ENCODE assay signal across 8 mouse cellular contexts in the genomic region with DNA sequence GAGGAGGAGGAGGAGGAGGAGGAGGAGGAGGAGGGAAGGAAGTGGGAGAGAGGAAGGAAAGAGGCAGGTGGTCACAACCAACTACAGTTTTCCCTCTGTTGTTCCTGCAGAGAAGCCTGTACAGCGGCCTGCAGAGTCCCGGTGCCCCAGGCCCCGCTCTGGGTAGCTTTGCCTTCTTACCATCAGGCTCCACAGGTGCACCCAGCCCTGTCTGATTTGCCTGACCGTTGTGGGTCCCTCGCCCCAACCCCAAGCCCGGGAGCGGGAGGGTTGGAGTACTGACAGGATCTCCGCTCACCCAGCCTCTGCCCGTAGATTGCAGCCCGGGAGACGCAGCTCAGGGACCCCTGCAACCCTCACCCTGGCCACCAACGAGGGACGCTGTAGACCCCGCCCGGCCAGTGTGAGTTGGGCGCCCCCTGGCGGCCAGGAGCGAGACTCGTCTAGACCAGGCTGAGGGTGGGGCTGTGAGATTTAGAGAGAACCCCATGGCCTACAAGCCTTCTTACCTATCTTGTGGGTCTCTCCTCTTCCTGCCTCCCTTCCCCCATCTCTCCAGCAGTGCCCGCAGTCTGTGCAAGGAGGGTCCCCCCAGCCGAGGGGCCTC. TPM values are rescaled to one million over a fixed set of nuclear protein-coding genes. Genes with fewer than 3 reads are reported as not detected.
DNase-seq lines count a peak whose midpoint lies in the region; ATAC-seq and TF ChIP-seq lines count a peak whose summit lies in the region.

No protein-coding gene starts in this region.

- H3K4me1 ChIP-seq in ES-Bruce4 (ENCODE audit: control insufficient read depth, insufficient read depth, low read length) = peaks cover 2% of the 10 kb centered on the region
- H3K4me1 ChIP-seq in heart, embryonic 15.5 days (replicated peaks) = peaks cover 9% of the 10 kb centered on the region
- no peaks in the 10 kb centered on the region for H3K4me1 ChIP-seq in lung, embryonic 16.5 days (replicated peaks; ENCODE audit: control insufficient read depth, insufficient read depth, low read length)

- TF ChIP-seq CTCF in ES-Bruce4 (IDR thresholded peaks at IDR 0.05; ENCODE audit: low read depth, low read length) = peak; percentile 94

- WGBS in heart, embryonic 15.5 days = 3% methylated on average over 21 of the region's 21 CpGs
- WGBS in lung, embryonic 16.5 days = 2% methylated on average over 21 of the region's 21 CpGs

- H3K27me3 ChIP-seq in ES-Bruce4 (ENCODE audit: control insufficient read depth, insufficient read depth, low read length, poor library complexity, severe bottlenecking) = no peaks in the 10 kb centered on the region
- peaks cover 34% of the 10 kb centered on the region for H3K27me3 ChIP-seq in heart, embryonic 15.5 days
- H3K27me3 ChIP-seq in lung, embryonic 16.5 days (ENCODE audit: control insufficient read depth, insufficient read depth, low read depth, low read length) = peaks cover 5% of the 10 kb centered on the region

- TF ChIP-seq EP300 in ES-Bruce4 (IDR thresholded peaks at IDR 0.05; ENCODE audit: insufficient read depth, low read depth, low read length) = no peak

- no peak overlapping the region for H3K27ac ChIP-seq in ES-Bruce4 (ENCODE audit: insufficient read depth, low read length)
- no peak overlapping the region for H3K27ac ChIP-seq in heart, embryonic 15.5 days
- no peak overlapping the region for H3K27ac ChIP-seq in lung, embryonic 16.5 days (ENCODE audit: low read length)

- H3K9ac ChIP-seq in ES-Bruce4 (ENCODE audit: low read depth, poor library complexity, severe bottlenecking) = peak overlapping the region; percentile 17
- H3K9ac ChIP-seq in heart, embryonic 15.5 days = peak overlapping the region; percentile 26; the same call in 1 of the 2 replicates
- H3K9ac ChIP-seq in lung, embryonic 16.5 days (ENCODE audit: low read length) = peak overlapping the region; percentile 34; the same call in 1 of the 2 replicates

- peak; percentile 67 for ATAC-seq in erythroblast, adult 5-6 weeks (replicated peaks; ENCODE audit: low FRiP score, poor library complexity, severe bottlenecking)
- ATAC-seq in heart, embryonic 15.5 days (replicated peaks; ENCODE audit: insufficient number of reproducible peaks, insufficient read depth, low FRiP score, low read depth) = peak; percentile 81
- ATAC-seq in lung, embryonic 16.5 days (ENCODE audit: low read depth) = peak; percentile 84

- no peak for TF ChIP-seq POLR2A in ES-Bruce4 (IDR thresholded peaks at IDR 0.05; ENCODE audit: insufficient read depth, low read length)

- H3K9me3 ChIP-seq in ES-Bruce4 (replicated peaks; ENCODE audit: control insufficient read depth, insufficient read depth, low read length, poor library complexity, severe bottlenecking) = no peaks in the 10 kb centered on the region
- H3K9me3 ChIP-seq in heart, embryonic 15.5 days (replicated peaks) = no peaks in the 10 kb centered on the region
- no peaks in the 10 kb centered on the region for H3K9me3 ChIP-seq in lung, embryonic 16.5 days (ENCODE audit: control insufficient read depth, low read length)

- H3K4me2 ChIP-seq in heart, embryonic 15.5 days = peak overlapping the region; percentile 62
- peak overlapping the region; percentile 51 for H3K4me2 ChIP-seq in lung, embryonic 16.5 days (ENCODE audit: low read depth, low read length)

- H3K36me3 ChIP-seq in ES-Bruce4 (ENCODE audit: control insufficient read depth, insufficient read depth, low read length, poor library complexity, severe bottlenecking) = no peaks in the 10 kb centered on the region
- no peaks in the 10 kb centered on the region for H3K36me3 ChIP-seq in heart, embryonic 15.5 days
- no peaks in the 10 kb centered on the region for H3K36me3 ChIP-seq in lung, embryonic 16.5 days (ENCODE audit: control insufficient read depth, insufficient read depth, low read length)

- DNase-seq in brain, embryonic 18.5 days (ENCODE audit: low read depth, low spot score) = peak; percentile 4
- DNase-seq in kidney, postnatal 36 days = peak; percentile 36 to 84
- DNase-seq in ovary, postnatal 14 days (ENCODE audit: low spot score) = peak; percentile 74
- peak; percentile 86 for DNase-seq in thymus, postnatal 25 days

- H3K4me3 ChIP-seq in ES-Bruce4 (ENCODE audit: low read depth, low read length) = peak overlapping the region; percentile 37
- peak overlapping the region; percentile 33 for H3K4me3 ChIP-seq in heart, embryonic 15.5 days
- H3K4me3 ChIP-seq in lung, embryonic 16.5 days (ENCODE audit: low read length) = no peak overlapping the region; the same call in 1 of the 2 replicates

RNA-seq across cellular contexts. Expression of a gene that starts 5.5 kb away (rescaled TPM):
- polyA plus RNA-seq in ES-Bruce4 (2011; ENCODE audit: insufficient read depth, insufficient read length, low read depth, missing spikeins) = 36.5 and 43.1 TPM in 2 replicates
- 4.0 and 8.1 TPM in 2 replicates for total RNA-seq in erythroblast, adult 5-6 weeks (2015; ENCODE audit: low replicate concordance)
- 4.5 and 4.9 TPM in 2 replicates for total RNA-seq in erythroblast, adult 5-6 weeks (2017; ENCODE audit: low replicate concordance)
- polyA plus RNA-seq in heart, embryonic 15.5 days (2015; fragmentation: Nextera tagmentation; extraction: Ambion mirVana) = 77.6 and 89.7 TPM in 2 replicates
- polyA plus RNA-seq in lung, embryonic 16.5 days (2015; fragmentation: Nextera tagmentation; extraction: Ambion mirVana) = 68.8 and 69.9 TPM in 2 replicates

RNA-seq across cellular contexts. Expression of a gene that starts 27.1 kb away (rescaled TPM):
- polyA plus RNA-seq in ES-Bruce4 (2011; ENCODE audit: insufficient read depth, insufficient read length, low read depth, missing spikeins) = 4.4 and 5.8 TPM in 2 replicates
- not detected in 2 replicates for total RNA-seq in erythroblast, adult 5-6 weeks (2015; ENCODE audit: low replicate concordance)
- total RNA-seq in erythroblast, adult 5-6 weeks (2017; ENCODE audit: low replicate concordance) = not detected in 2 replicates
- polyA plus RNA-seq in heart, embryonic 15.5 days (2015; fragmentation: Nextera tagmentation; extraction: Ambion mirVana) = 0.28 and 0.44 TPM in 2 replicates
- polyA plus RNA-seq in lung, embryonic 16.5 days (2015; fragmentation: Nextera tagmentation; extraction: Ambion mirVana) = 0.29 and 0.38 TPM in 2 replicates

RNA-seq across cellular contexts. Expression of a gene that starts 27.3 kb away (rescaled TPM):
- polyA plus RNA-seq in ES-Bruce4 (2011; ENCODE audit: insufficient read depth, insufficient read length, low read depth, missing spikeins) = 24.1 and 28.3 TPM in 2 replicates
- total RNA-seq in erythroblast, adult 5-6 weeks (2015; ENCODE audit: low replicate concordance) = 2.1 and 16.7 TPM in 2 replicates
- 15.5 and 30.7 TPM in 2 replicates for total RNA-seq in erythroblast, adult 5-6 weeks (2017; ENCODE audit: low replicate concordance)
- polyA plus RNA-seq in heart, embryonic 15.5 days (2015; fragmentation: Nextera tagmentation; extraction: Ambion mirVana) = 31.5 and 38.7 TPM in 2 replicates
- polyA plus RNA-seq in lung, embryonic 16.5 days (2015; fragmentation: Nextera tagmentation; extraction: Ambion mirVana) = 53.0 and 56.6 TPM in 2 replicates

RNA-seq across cellular contexts. Expression of a gene that starts 27.7 kb away (rescaled TPM):
- 7.9 and 8.2 TPM in 2 replicates for polyA plus RNA-seq in ES-Bruce4 (2011; ENCODE audit: insufficient read depth, insufficient read length, low read depth, missing spikeins)
- 8.1 and 16.3 TPM in 2 replicates for total RNA-seq in erythroblast, adult 5-6 weeks (2015; ENCODE audit: low replicate concordance)
- total RNA-seq in erythroblast, adult 5-6 weeks (2017; ENCODE audit: low replicate concordance) = 9.7 and 10.2 TPM in 2 replicates
- polyA plus RNA-seq in heart, embryonic 15.5 days (2015; fragmentation: Nextera tagmentation; extraction: Ambion mirVana) = 16.5 and 19.9 TPM in 2 replicates
- 21.1 and 21.2 TPM in 2 replicates for polyA plus RNA-seq in lung, embryonic 16.5 days (2015; fragmentation: Nextera tagmentation; extraction: Ambion mirVana)

RNA-seq across cellular contexts. Expression of a gene that starts 35.5 kb away (rescaled TPM):
- polyA plus RNA-seq in ES-Bruce4 (2011; ENCODE audit: insufficient read depth, insufficient read length, low read depth, missing spikeins) = 38.0 and 42.7 TPM in 2 replicates
- total RNA-seq in erythroblast, adult 5-6 weeks (2015; ENCODE audit: low replicate concordance) = 4.8 and 5.4 TPM in 2 replicates
- total RNA-seq in erythroblast, adult 5-6 weeks (2017; ENCODE audit: low replicate concordance) = 1.4 and 1.5 TPM in 2 replicates
- 29.5 and 35.6 TPM in 2 replicates for polyA plus RNA-seq in heart, embryonic 15.5 days (2015; fragmentation: Nextera tagmentation; extraction: Ambion mirVana)
- polyA plus RNA-seq in lung, embryonic 16.5 days (2015; fragmentation: Nextera tagmentation; extraction: Ambion mirVana) = 29.6 and 31.1 TPM in 2 replicates

Comparison
In these comparisons a context has a peak if more than half of its experiments do, and no peak if none do; other contexts are left out.
1. DNase-seq: peak in every context shown above with its lines; median percentile 86 in thymus, postnatal 25 days; 74 in ovary, postnatal 14 days; 60 in kidney, postnatal 36 days; 4 in brain, embryonic 18.5 days.